Mouse (Mus musculus) T-cell, adult 2 months (primary cell): ENCODE measurements around the gene Snx19.

ENCODE experiments used
- DNase-seq: peaks from one replicate; pipeline ENCODE4 v3.0.0; 2022; ENCODE audit warnings: low spot score

Snx19 gene

DNA sequence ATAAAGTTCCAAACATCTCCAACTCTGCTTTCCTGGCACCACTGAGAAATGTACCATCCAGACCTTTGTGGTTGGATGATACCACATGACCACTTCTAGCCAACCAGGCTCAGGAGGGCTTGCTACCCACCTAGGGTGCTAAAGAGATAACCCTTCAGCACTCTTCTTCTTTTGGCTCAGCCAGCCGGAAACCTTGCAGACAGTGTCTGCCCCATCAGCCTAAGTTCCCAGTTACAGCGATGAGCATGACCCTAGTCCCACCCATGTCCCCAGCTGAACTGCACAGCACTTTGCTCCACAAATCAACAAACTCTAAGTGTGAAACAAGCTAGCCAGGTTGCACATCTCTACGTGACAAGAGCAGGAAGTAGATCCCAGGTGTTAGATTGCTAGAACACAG, 57.3 kb downstream of the Snx19 start:
- no peak for DNase-seq

- DNase-seq, result no peak
These were observed 58.3 kb downstream of the Snx19 start for GRCm38 (mm10) chr9:30485161-30485560.

GRCm38 (mm10) chr9:30488384-30488783, 61.5 kb downstream of the Snx19 start:
- DNase-seq, result no peak

DNA sequence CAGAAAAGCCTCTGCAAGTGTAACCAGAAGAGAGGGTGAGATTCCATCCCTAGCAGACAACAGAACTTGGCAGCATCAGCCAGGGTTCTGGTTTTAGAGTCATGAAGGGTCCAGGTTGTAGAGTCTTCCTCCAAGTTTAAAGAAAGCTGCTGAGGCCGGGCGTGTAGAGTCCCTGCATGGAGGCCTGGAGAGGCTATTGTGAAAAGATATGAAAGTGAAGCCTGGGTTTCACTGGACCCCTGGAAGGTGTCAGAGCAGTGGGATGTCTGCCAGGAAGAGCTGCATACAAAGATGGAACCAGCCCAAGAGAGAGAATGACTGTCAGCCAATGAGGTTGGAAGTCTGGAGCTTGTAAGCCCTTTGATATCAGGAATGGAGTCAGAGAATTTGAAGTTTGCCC, 67.5 kb downstream of the Snx19 start:
- no peak for DNase-seq

- no peak for DNase-seq
These were observed 82.1 kb downstream of the Snx19 start for GRCm38 (mm10) chr9:30508966-30509365.

DNA sequence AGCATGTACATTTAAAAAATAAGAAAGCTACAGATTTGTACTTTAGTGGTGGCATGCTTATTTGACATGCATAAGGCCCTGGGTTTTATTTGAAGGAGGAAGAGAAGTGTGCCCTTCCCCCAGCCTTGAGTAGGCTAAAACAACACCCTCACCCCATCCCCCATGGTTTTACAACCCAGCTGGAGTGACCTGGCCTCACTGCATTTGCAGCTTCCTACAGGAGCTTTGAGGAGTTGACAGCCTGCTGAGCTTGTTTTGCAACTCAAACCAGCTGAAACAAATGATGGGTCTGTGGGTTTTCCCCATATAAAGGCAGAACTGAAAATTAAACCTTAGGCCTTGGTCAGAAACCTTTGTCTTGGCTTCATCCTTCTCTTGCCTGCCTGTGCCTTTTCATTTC, 89.0 kb downstream of the Snx19 start:
- DNase-seq, result no peak
